Mouse (Mus musculus) midbrain, embryonic 11.5 days (tissue): ENCODE results near the gene Rapgef2. TPM values are rescaled to one million over a fixed set of nuclear protein-coding genes. Genes with fewer than 3 reads are reported as not detected.
"Not testable (repeated sequence)": the region's sequence is repeated elsewhere in the genome, so short reads cannot be mapped to it uniquely, and the experiment has no call there.

ENCODE experiments used
- ATAC-seq: fragments of 200-750 bp; cut with Nextera tagmentation; 2 replicates; pipeline ENCODE4 v1.8.0; 2017; ENCODE audit warnings: moderate TSS enrichment, moderate library complexity; ENCODE audit not compliant: low FRiP score
- DNase-seq: peaks from one replicate; pipeline ENCODE4 v3.0.0; 2015; ENCODE audit warnings: low spot score; ENCODE audit errors: missing footprints
- H3K27ac ChIP-seq: fragments of 300-500 bp; sonication (generic); 2 replicates; pipeline ENCODE4 v1.5.1; 2014; ENCODE audit warnings: low read depth, low read length
- H3K27me3 ChIP-seq: fragments of 300-500 bp; sonication (generic); 2 replicates; pipeline ENCODE4 v1.6.1; 2014; ENCODE audit warnings: mild to moderate bottlenecking, low read length, moderate library complexity, mixed read lengths; ENCODE audit not compliant: control insufficient read depth, insufficient read depth
- H3K36me3 ChIP-seq: fragments of 300-500 bp; sonication (generic); 2 replicates; pipeline ENCODE4 v1.6.1; 2014; ENCODE audit warnings: mild to moderate bottlenecking, low read length, moderate library complexity, mixed read lengths; ENCODE audit not compliant: control insufficient read depth, insufficient read depth
- H3K4me1 ChIP-seq: fragments of 300-500 bp; sonication (generic); 2 replicates; pipeline ENCODE4 v1.6.1; 2014; ENCODE audit warnings: low read length; ENCODE audit not compliant: control insufficient read depth, insufficient read depth
- H3K4me2 ChIP-seq: fragments of 300-500 bp; sonication (generic); 2 replicates; pipeline ENCODE4 v1.6.1; 2014; ENCODE audit warnings: mild to moderate bottlenecking, moderate library complexity
- H3K4me3 ChIP-seq: fragments of 300-500 bp; sonication (generic); 2 replicates; pipeline ENCODE4 v1.5.1; 2014; ENCODE audit warnings: low read depth, low read length
- H3K9ac ChIP-seq: fragments of 300-500 bp; sonication (generic); 2 replicates; pipeline ENCODE4 v1.6.1; 2014; ENCODE audit warnings: low read length
- H3K9me3 ChIP-seq: fragments of 300-500 bp; sonication (generic); 2 replicates; pipeline ENCODE4 v1.6.1; 2016; ENCODE audit warnings: low read length; ENCODE audit not compliant: control insufficient read depth
- WGBS: fragments of 180-500 bp; shearing (Covaris S2); extraction: QIAGEN DNeasy Blood & Tissue Kit; methylation state at CpG from one replicate; pipeline ENCODE4 v1.1.7; 2014; 5-methylcytosine and 5-hydroxymethylcytosine counted together
- polyA plus RNA-seq: library from polyadenylated mRNA; unstranded; fragments of >200 nt; fragmentation: Nextera tagmentation; extraction: Ambion mirVana; gene quantifications from 2 replicates; pipeline ENCODE4 v1.2.1, GENCODE M21; 2014

The Rapgef2 gene
- polyA plus RNA-seq, 1 experiment from 2014 or later = 6.2 TPM

GRCm38 (mm10) chr3:79068976-79069375, 217.3 kb downstream of the Rapgef2 start:
- DNase-seq (peak; percentile 69), ATAC-seq (no peak)
- no peak overlapping the region for H3K27ac ChIP-seq
- H3K9ac ChIP-seq = no peak overlapping the region
- H3K36me3 ChIP-seq = peaks cover 8% of the 10 kb centered on the region
- no peaks in the 10 kb centered on the region for H3K27me3 ChIP-seq
- no peak overlapping the region for H3K4me3 ChIP-seq
- no peak overlapping the region for H3K4me2 ChIP-seq
- no peaks in the 10 kb centered on the region for H3K9me3 ChIP-seq
- no peaks in the 10 kb centered on the region for H3K4me1 ChIP-seq
- 89% methylated on average over 11 of the region's 11 CpGs for WGBS

GRCm38 (mm10) chr3:79066455-79067055, 219.8 kb downstream of the Rapgef2 start:
- Histone ChIP-seq H3K4me1 (no peaks in the 10 kb centered on the region), H3K36me3 (peaks cover 8% of the 10 kb centered on the region; the same call in 1 of the 2 replicates), H3K27ac (no peak overlapping the region), H3K9ac (no peak overlapping the region), H3K9me3 (no peaks in the 10 kb centered on the region), H3K4me2 (no peak overlapping the region), H3K27me3 (no peaks in the 10 kb centered on the region), H3K4me3 (no peak overlapping the region)
- DNase-seq (peak; percentile 69), ATAC-seq (no peak; the same call in 1 of the 2 replicates)
- 94% methylated on average over 25 of the region's 28 CpGs for WGBS

DNA sequence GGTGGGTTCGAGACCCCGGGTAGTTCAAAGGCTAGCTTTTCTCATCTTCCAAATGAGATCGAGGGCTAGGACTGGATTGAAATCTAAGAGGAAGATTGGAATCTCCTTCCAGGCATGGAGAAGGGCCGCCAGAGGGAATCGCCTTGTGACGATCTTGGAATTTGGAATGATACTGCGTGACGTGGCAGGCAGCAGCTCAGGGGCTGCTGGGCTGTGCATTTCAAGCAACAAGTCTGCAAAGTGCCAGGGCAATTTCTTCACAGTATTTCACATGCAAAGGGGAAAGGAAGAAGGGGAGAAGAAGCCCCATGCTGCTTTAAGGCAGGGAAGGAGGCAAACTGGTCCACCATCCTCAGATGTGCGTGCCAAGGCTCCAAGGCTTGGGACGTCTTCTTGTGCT, 222.2 kb downstream of the Rapgef2 start:
- no peak overlapping the region for H3K9ac ChIP-seq
- WGBS = 90% methylated on average over 10 of the region's 10 CpGs
- H3K4me2 ChIP-seq = no peak overlapping the region
- no peak for ATAC-seq
- no peaks in the 10 kb centered on the region for H3K9me3 ChIP-seq
- H3K4me3 ChIP-seq = no peak overlapping the region
- H3K27ac ChIP-seq = no peak overlapping the region
- peak; percentile 75 for DNase-seq
- no peaks in the 10 kb centered on the region for H3K27me3 ChIP-seq
- H3K36me3 ChIP-seq = peaks cover 8% of the 10 kb centered on the region; the same call in 1 of the 2 replicates
- no peaks in the 10 kb centered on the region for H3K4me1 ChIP-seq

DNA sequence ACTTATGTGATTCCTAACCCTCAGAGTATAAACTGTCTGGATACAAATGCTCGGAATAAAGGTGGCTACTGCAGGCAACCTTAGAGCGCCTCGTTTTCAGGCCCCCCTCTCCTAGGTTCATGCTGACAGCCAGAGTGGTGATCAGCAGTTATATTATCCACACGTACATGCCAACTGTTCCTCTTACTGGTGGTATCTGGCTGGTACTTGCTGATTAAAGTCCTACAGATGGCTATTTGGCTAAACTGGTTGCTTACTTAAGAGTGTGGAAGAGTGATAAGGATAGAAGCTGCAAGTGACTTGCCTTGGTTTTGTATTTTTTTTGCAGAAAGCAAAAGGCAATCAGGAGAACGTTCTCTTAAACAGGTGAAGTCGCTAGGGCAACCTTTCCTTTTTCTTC, 224.9 kb downstream of the Rapgef2 start:
- WGBS = 94% methylated on average over 6 of the region's 6 CpGs
- H3K27ac ChIP-seq = no peak overlapping the region

DNA sequence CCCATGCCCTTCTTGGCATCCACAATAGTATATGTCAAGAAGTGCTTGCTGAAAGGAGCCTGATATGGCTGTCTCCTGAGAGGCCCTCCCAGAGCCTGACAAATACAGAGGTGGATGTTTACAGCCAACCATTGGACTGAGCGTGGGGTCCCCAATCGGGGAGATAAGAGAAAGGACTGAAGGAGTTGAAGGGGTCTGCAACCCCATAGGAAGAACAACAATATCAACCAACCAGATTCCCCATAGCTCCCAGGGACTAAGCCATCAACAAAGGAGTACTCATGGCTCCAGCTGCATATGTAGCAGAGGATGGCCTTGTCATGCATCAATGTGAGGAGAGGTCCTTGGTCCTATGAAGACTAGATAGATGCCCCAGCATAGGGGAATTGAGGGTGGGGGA, 227.8 kb downstream of the Rapgef2 start:
- H3K4me3 ChIP-seq, H3K36me3 ChIP-seq, H3K9ac ChIP-seq, H3K27me3 ChIP-seq, H3K4me1 ChIP-seq, H3K9me3 ChIP-seq, H3K27ac ChIP-seq, H3K4me2 ChIP-seq, ATAC-seq: not testable (repeated sequence)
- WGBS = 93% methylated on average over 2 of the region's 2 CpGs
- DNase-seq = peak; percentile 66

More for the DNA sequence above, 224.9 kb downstream of the Rapgef2 start:
- ATAC-seq (no peak), DNase-seq (peak; percentile 70)
- H3K4me2 ChIP-seq = no peak overlapping the region
- H3K9ac ChIP-seq = no peak overlapping the region
- H3K4me3 ChIP-seq = no peak overlapping the region
- H3K4me1 ChIP-seq = no peaks in the 10 kb centered on the region
- H3K9me3 ChIP-seq = no peaks in the 10 kb centered on the region
- no peaks in the 10 kb centered on the region for H3K27me3 ChIP-seq
- 0 out of 2 replicates have a peak, but pooled peaks cover under 1% of the 10 kb centered on the region for H3K36me3 ChIP-seq

DNA sequence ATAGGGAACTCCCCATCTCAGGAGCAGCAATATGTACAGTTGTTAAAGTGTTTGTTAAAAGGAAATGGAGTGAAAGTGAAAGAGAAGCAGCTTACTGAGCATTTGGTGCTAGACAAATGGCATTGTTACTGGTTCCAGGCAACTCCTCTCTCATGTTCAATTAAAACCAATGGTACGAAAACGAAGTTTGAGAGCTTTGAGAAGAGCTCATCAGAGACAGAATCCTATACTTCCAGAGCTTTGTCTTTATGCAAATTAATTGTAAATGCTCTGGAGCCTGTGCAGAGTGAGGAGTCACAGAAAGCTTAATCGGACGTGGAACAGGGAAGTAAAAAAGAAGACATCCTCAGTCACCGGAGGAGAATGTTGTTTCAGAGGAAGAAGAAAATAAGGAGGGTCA, 241.1 kb downstream of the Rapgef2 start:
- no peak overlapping the region for H3K9ac ChIP-seq
- no peaks in the 10 kb centered on the region for H3K9me3 ChIP-seq
- ATAC-seq (no peak), DNase-seq (peak; percentile 59)
- H3K27me3 ChIP-seq = no peaks in the 10 kb centered on the region
- no peaks in the 10 kb centered on the region for H3K36me3 ChIP-seq
- no peak overlapping the region for H3K4me2 ChIP-seq
- no peak overlapping the region for H3K27ac ChIP-seq
- H3K4me1 ChIP-seq = no peaks in the 10 kb centered on the region
- WGBS = 83% methylated on average over 5 of the region's 5 CpGs
- H3K4me3 ChIP-seq = no peak overlapping the region

DNA sequence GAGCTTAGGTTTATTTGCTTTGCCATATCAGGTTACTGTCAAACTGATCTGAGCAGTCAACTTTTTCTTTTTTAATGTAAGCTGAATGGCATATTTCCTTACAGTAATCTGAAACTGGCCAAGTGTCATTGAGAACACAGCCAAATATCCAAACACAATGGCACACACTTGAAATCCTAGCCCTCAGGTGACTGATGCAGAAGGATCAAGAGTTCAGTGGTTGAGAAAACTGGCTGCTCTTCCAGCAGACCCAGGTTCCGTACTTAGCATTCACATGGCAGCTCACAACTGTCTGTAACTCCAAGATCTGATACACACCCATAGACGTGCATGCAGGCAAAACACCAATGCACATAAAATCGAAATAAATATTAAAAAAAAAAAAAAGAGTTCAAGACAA, 243.3 kb downstream of the Rapgef2 start:
- Histone ChIP-seq H3K9me3 (no peaks in the 10 kb centered on the region), H3K36me3 (no peaks in the 10 kb centered on the region), H3K27me3 (no peaks in the 10 kb centered on the region), H3K4me3 (no peak overlapping the region), H3K9ac (no peak overlapping the region), H3K27ac (no peak overlapping the region), H3K4me2 (no peak overlapping the region), H3K4me1 (0 out of 2 replicates have a peak, but pooled peaks cover 2% of the 10 kb centered on the region)
- DNase-seq = no peak
- 85% methylated on average over 3 of the region's 3 CpGs for WGBS
- ATAC-seq = no peak

DNA sequence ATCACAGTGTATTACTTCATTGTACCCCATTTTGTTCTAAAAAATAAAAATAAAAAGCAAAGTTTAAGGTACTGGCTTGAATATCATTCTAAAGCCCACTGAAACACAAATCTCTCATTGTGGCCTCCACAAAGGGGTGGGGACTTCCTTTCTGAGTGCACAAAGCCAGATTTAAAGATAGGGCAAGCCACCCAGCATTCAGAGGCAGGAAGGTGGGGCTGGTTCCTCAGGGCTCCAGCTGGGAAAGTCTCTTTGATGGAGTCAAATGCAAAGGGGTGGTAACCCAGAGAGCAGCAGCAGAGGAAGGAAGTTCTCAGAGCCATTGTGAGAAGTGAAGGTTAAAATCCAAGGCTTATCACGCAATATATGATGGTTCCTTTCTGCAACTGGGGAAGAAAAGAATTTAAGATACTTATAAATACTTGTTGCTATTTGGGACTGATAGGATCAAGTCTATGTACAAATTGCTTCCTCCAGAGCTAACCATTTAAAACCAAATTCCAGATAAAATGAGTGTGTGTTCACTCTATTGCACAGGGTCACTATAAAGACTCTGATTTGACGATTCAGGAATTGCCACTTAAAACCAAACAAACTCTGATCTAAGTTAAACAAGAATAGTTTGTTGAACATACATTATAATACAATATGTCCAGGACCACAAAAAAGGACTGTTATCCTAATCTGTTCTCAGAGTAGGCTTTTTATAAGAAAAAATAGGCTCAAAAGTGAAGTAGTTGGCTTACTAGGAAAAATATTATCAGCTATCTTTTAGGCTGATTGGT, 246.5 kb downstream of the Rapgef2 start:
- Histone ChIP-seq H3K36me3 (no peaks in the 10 kb centered on the region), H3K4me2 (no peak overlapping the region), H3K4me1 (0 out of 2 replicates have a peak, but pooled peaks cover 2% of the 10 kb centered on the region), H3K4me3 (no peak overlapping the region), H3K27ac (no peak overlapping the region), H3K9ac (no peak overlapping the region), H3K27me3 (no peaks in the 10 kb centered on the region), H3K9me3 (no peaks in the 10 kb centered on the region)
- ATAC-seq = no peak
- 41% methylated on average over 2 of the region's 2 CpGs for WGBS
- DNase-seq = no peak

GRCm38 (mm10) chr3:79039008-79039407, 247.3 kb downstream of the Rapgef2 start:
- ATAC-seq = no peak
- Histone ChIP-seq H3K27me3 (no peaks in the 10 kb centered on the region), H3K4me1 (0 out of 2 replicates have a peak, but pooled peaks cover 2% of the 10 kb centered on the region), H3K9me3 (no peaks in the 10 kb centered on the region), H3K9ac (no peak overlapping the region), H3K4me2 (no peak overlapping the region), H3K36me3 (no peaks in the 10 kb centered on the region), H3K27ac (no peak overlapping the region), H3K4me3 (no peak overlapping the region)
- WGBS = 24% methylated on average over 2 of the region's 2 CpGs
- no peak for DNase-seq
